Mouse (Mus musculus): ENCODE data around the gene Olfr198. TPM values are rescaled to one million over a fixed set of nuclear protein-coding genes. Genes with fewer than 3 reads are reported as not detected.
"Not testable (repeated sequence)": the region's sequence is repeated elsewhere in the genome, so short reads cannot be mapped to it uniquely, and the experiment has no call there.

Olfr198 gene
- polyA plus RNA-seq (2016; fragmentation: Nextera tagmentation; extraction: Ambion mirVana): not detected in 2 replicates

DNA sequence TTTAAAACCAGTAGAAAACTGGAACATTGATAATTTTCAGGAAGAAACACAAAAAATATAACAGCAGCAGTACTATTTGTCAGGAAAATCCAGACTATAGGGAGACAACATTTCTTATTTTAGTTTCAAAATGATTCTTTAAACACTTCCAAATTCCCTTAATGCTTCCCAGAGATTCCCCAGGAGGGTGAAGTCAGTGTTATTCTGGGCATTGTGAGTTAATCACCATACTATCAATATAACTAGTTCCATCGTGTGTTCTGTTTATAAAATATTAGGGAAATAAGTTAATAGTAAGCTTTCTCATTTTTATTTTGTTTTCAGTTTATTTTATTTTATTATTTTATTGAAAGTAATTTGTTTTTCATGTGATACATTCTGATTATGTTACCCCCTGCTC lies at the start of gene Olfr198:
TSS of gene Olfr198 (minus strand) at position 101 of the 400 bp plus-strand sequence.
- H3K4me2 ChIP-seq (replicated peaks); H3K4me1 ChIP-seq; H3K9ac ChIP-seq; H3K27ac ChIP-seq; H3K36me3 ChIP-seq; H3K9me3 ChIP-seq; H3K27me3 ChIP-seq (replicated peaks); H3K4me3 ChIP-seq; ATAC-seq (ENCODE audit: low FRiP score, low read depth): not testable (repeated sequence)
- whole genome bisulfite sequencing: 69% methylated on average over 1 of the region's 1 CpGs

DNA sequence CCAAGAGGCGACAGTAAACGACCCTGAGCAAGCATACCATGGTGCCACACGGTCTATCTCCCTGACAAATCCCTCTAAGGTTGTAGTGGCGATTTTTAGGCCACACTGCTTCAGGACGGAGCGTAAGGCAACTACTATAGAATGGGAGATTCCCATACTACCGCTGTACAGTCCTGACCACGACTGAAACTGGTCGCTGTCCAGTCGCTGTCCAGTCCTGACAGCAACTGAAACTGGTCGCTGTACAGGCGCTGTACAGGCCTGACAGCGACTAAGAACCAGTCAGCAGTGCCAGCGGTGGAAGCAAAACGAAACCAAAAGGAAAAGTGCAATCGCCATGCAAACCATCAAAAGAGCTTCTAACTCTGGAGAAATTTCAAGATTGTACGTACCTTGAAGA lies 46.4 kb upstream of the Olfr198 start:
- H3K4me3 ChIP-seq: no peak overlapping the region
- no peak for ATAC-seq (ENCODE audit: low FRiP score, low read depth)
- H3K9ac ChIP-seq: no peak overlapping the region
- H3K9me3 ChIP-seq: 0 out of 2 replicates have a peak, but pooled peaks cover 3% of the 10 kb centered on the region
- no peaks in the 10 kb centered on the region for H3K36me3 ChIP-seq
- H3K27me3 ChIP-seq (replicated peaks): no peaks in the 10 kb centered on the region
- no peak overlapping the region for H3K4me2 ChIP-seq (replicated peaks)
- no peak overlapping the region for H3K27ac ChIP-seq
- 89% methylated on average over 17 of the region's 17 CpGs for WGBS
- H3K4me1 ChIP-seq: no peaks in the 10 kb centered on the region

DNA sequence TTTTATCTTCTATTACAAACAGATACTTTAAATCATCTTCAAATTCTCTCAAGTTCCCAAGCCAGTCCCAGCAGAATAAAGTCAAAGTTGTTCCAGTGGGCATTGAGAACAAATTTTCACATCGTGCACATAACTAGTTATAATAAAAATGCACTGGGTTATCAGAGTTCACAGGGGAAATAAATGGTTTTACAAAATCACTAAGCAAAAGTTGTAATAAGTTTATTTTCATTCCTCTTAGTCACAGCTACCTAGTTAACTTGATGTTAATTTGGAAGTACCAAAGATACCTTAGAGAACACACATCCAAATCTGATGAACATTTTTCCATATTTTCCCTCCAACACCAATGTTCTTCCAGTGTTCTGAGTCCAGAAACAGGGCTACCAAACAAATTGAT lies 16.3 kb upstream of the Olfr198 start, which contains the start of gene Olfr199:
TSS of gene Olfr199 (minus strand) at position 101 of the 400 bp plus-strand sequence.
- not testable (repeated sequence) for H3K4me1 ChIP-seq; H3K36me3 ChIP-seq; H3K4me3 ChIP-seq; ATAC-seq (ENCODE audit: low FRiP score, low read depth); H3K9ac ChIP-seq; H3K4me2 ChIP-seq (replicated peaks); H3K27ac ChIP-seq; H3K9me3 ChIP-seq; H3K27me3 ChIP-seq (replicated peaks)
- WGBS: 91% methylated on average over 1 of the region's 1 CpGs

DNA sequence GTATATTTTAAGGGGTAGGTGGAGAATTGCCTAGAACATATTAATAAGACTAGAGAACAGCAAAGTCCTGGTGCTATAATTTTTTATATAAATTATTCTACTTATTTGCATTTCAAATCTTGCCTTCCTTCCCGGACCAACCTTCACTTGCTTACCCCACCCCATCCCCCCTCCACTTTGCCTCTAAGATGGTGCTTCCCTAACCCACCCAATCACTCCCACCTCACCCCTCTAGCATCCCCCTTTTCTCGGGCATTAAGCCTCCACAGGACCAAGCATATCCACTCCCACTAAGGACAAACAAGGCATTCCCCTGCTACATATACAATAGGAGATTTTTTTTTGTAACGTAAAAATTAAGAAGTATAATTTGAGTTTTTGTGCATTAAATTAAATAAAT lies 14.5 kb upstream of the Olfr198 start:
- H3K27ac ChIP-seq; H3K27me3 ChIP-seq (replicated peaks); H3K9me3 ChIP-seq; H3K4me2 ChIP-seq (replicated peaks); ATAC-seq (ENCODE audit: low FRiP score, low read depth); H3K4me3 ChIP-seq; H3K36me3 ChIP-seq; H3K9ac ChIP-seq; H3K4me1 ChIP-seq: not testable (repeated sequence)
- WGBS: 84% methylated on average over 3 of the region's 3 CpGs

DNA sequence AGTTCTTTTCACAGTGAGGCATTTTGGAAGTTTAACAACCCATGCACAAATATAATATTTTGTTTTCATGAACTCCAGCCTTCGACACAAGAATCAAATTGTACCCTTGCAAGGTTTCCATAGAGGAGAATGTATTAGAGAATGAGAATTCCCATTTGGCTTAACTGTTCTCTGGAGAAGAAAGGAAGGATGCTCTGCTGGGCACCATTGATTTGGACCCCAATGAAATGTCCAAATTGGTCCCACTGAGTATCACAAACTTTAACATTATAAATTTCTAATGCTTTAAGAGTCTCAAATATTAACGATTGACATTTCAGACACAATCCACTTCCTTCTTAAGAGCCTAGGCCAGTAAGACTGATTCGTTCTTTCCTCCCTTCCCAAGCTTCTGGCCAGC lies 33.0 kb downstream of the Olfr198 start, which contains the start of gene Olfr196:
TSS of gene Olfr196 (minus strand) at position 101 of the 400 bp plus-strand sequence.
- 82% methylated on average over 3 of the region's 3 CpGs for WGBS
- H3K36me3 ChIP-seq: no peaks in the 10 kb centered on the region
- no peak for ATAC-seq (ENCODE audit: low FRiP score, low read depth)
- H3K9me3 ChIP-seq: no peaks in the 10 kb centered on the region
- no peaks in the 10 kb centered on the region for H3K4me1 ChIP-seq
- H3K27me3 ChIP-seq (replicated peaks): no peaks in the 10 kb centered on the region
- no peak within 1 kb of the TSS for H3K4me2 ChIP-seq (replicated peaks)
- H3K27ac ChIP-seq: no peak within 1 kb of the TSS
- H3K9ac ChIP-seq: no peak within 1 kb of the TSS
- H3K4me3 ChIP-seq: no peak within 1 kb of the TSS

DNA sequence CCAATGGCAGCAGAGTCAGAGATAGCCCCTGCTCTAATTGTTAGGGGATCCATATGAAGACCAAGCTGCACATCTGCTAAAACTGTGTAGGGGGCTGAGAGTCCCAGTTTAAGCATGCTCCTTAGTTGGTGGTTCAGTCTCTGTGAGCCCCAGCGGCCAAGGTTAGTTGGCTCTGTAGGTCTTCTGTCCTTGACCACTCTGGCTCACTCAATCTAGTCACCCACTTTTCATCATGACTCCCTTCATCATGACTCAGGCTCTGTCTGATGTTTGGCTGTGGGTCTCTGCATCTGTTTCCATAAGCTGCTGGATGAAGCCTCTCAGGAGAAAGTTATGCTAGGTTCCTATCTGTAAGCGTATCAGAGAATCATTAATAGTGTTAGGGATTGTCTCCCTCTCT lies 51.3 kb downstream of the Olfr198 start:
- no peaks in the 10 kb centered on the region for H3K9me3 ChIP-seq
- H3K9ac ChIP-seq: no peak overlapping the region
- ATAC-seq (ENCODE audit: low FRiP score, low read depth): no peak
- H3K36me3 ChIP-seq: no peaks in the 10 kb centered on the region
- no peaks in the 10 kb centered on the region for H3K27me3 ChIP-seq (replicated peaks)
- H3K4me1 ChIP-seq: no peaks in the 10 kb centered on the region
- no peak overlapping the region for H3K4me2 ChIP-seq (replicated peaks)
- H3K27ac ChIP-seq: no peak overlapping the region
- H3K4me3 ChIP-seq: no peak overlapping the region
- WGBS: 76% methylated on average over 2 of the region's 2 CpGs

Other genes with a start within 250 kb of the Olfr198 start
- gene Olfr183, start 208.2 kb downstream of the Olfr198 start, polyA plus RNA-seq (2016; fragmentation: Nextera tagmentation; extraction: Ambion mirVana): not detected in 2 replicates
- gene Olfr186, start 173.2 kb downstream of the Olfr198 start, polyA plus RNA-seq (2016; fragmentation: Nextera tagmentation; extraction: Ambion mirVana): not detected in 2 replicates
- not detected in 2 replicates for gene Olfr187, start 163.8 kb downstream of the Olfr198 start, polyA plus RNA-seq (2016; fragmentation: Nextera tagmentation; extraction: Ambion mirVana)
- not detected in 2 replicates for gene Olfr190, start 125.5 kb downstream of the Olfr198 start, polyA plus RNA-seq (2016; fragmentation: Nextera tagmentation; extraction: Ambion mirVana)
- not detected in 2 replicates for gene Olfr191, start 113.7 kb downstream of the Olfr198 start, polyA plus RNA-seq (2016; fragmentation: Nextera tagmentation; extraction: Ambion mirVana)
- not detected in 2 replicates for gene Olfr193, start 91.7 kb downstream of the Olfr198 start, polyA plus RNA-seq (2016; fragmentation: Nextera tagmentation; extraction: Ambion mirVana)
- gene Olfr194, start 82.5 kb downstream of the Olfr198 start, polyA plus RNA-seq (2016; fragmentation: Nextera tagmentation; extraction: Ambion mirVana): not detected in 2 replicates
- not detected in 2 replicates for gene Olfr195, start 56.5 kb downstream of the Olfr198 start, polyA plus RNA-seq (2016; fragmentation: Nextera tagmentation; extraction: Ambion mirVana)
- gene Olfr196, start 33.1 kb downstream of the Olfr198 start, polyA plus RNA-seq (2016; fragmentation: Nextera tagmentation; extraction: Ambion mirVana): not detected in 2 replicates
- not detected in 2 replicates for gene Olfr199, start 16.2 kb upstream of the Olfr198 start, polyA plus RNA-seq (2016; fragmentation: Nextera tagmentation; extraction: Ambion mirVana)
- gene Olfr201, start 69.1 kb upstream of the Olfr198 start, polyA plus RNA-seq (2016; fragmentation: Nextera tagmentation; extraction: Ambion mirVana): not detected in 2 replicates
- not detected in 2 replicates for gene Olfr202, start 83.3 kb upstream of the Olfr198 start, polyA plus RNA-seq (2016; fragmentation: Nextera tagmentation; extraction: Ambion mirVana)
- not detected in 2 replicates for gene Olfr203, start 95.3 kb upstream of the Olfr198 start, polyA plus RNA-seq (2016; fragmentation: Nextera tagmentation; extraction: Ambion mirVana)
- not detected in 2 replicates for gene Olfr204, start 114.7 kb upstream of the Olfr198 start, polyA plus RNA-seq (2016; fragmentation: Nextera tagmentation; extraction: Ambion mirVana)
- gene Olfr205, start 127.6 kb upstream of the Olfr198 start, polyA plus RNA-seq (2016; fragmentation: Nextera tagmentation; extraction: Ambion mirVana): not detected in 2 replicates
- gene Olfr206, start 145.7 kb upstream of the Olfr198 start, polyA plus RNA-seq (2016; fragmentation: Nextera tagmentation; extraction: Ambion mirVana): not detected in 2 replicates
- gene Olfr209, start 160.5 kb upstream of the Olfr198 start, polyA plus RNA-seq (2016; fragmentation: Nextera tagmentation; extraction: Ambion mirVana): not detected in 2 replicates
- 0.06 TPM in 1 of 2 replicates, not detected in the other for gene Gabrr3, start 203.8 kb upstream of the Olfr198 start, polyA plus RNA-seq (2016; fragmentation: Nextera tagmentation; extraction: Ambion mirVana)